Mouse (Mus musculus) liver, embryonic 12.5 days (tissue): ENCODE results near the gene Slc9a5. TPM values are rescaled to one million over a fixed set of nuclear protein-coding genes. Genes with fewer than 3 reads are reported as not detected.
A peak's percentile ranks its signal among the peaks of the same experiment; 100 is the strongest.

Source experiments
- ATAC-seq: fragments of 200-750 bp; cut with Nextera tagmentation; 2 replicates; pipeline ENCODE4 v1.8.0; 2017; ENCODE audit warnings: moderate number of reproducible peaks, mild to moderate bottlenecking, moderate library complexity
- H3K27ac ChIP-seq: fragments of 300-500 bp; sonication (generic); 2 replicates; pipeline ENCODE4 v1.5.1; 2016; ENCODE audit warnings: mild to moderate bottlenecking
- H3K27me3 ChIP-seq: fragments of 300-500 bp; sonication (generic); replicated peaks from 2 replicates; pipeline ENCODE4 v1.6.1; 2016; ENCODE audit warnings: mild to moderate bottlenecking, moderate library complexity
- H3K36me3 ChIP-seq: fragments of 300-500 bp; sonication (generic); 2 replicates; pipeline ENCODE4 v1.6.1; 2016; ENCODE audit warnings: mild to moderate bottlenecking, moderate library complexity
- H3K4me1 ChIP-seq: fragments of 300-500 bp; sonication (generic); 2 replicates; pipeline ENCODE4 v1.6.1; 2016
- H3K4me2 ChIP-seq: fragments of 300-500 bp; sonication (generic); 2 replicates; pipeline ENCODE4 v1.6.1; 2016; ENCODE audit warnings: mild to moderate bottlenecking, moderate library complexity
- H3K4me3 ChIP-seq: fragments of 300-500 bp; sonication (generic); 2 replicates; pipeline ENCODE4 v1.5.1; 2016; ENCODE audit warnings: mild to moderate bottlenecking, moderate library complexity
- H3K9ac ChIP-seq: fragments of 300-500 bp; sonication (generic); 2 replicates; pipeline ENCODE4 v1.6.1; 2016; ENCODE audit warnings: mild to moderate bottlenecking, moderate library complexity
- H3K9me3 ChIP-seq: fragments of 300-500 bp; sonication (generic); replicated peaks from 2 replicates; pipeline ENCODE4 v1.6.1; 2016; ENCODE audit warnings: mild to moderate bottlenecking, moderate library complexity
- WGBS: fragments of 180-500 bp; shearing (Covaris S2); methylation state at CpG from one replicate; pipeline ENCODE4 v1.1.7; 2016; ENCODE audit not compliant: insufficient replicate concordance; 5-methylcytosine and 5-hydroxymethylcytosine counted together
- polyA plus RNA-seq: library from polyadenylated mRNA; unstranded; fragments of >200 nt; fragmentation: Nextera tagmentation; extraction: Ambion mirVana; gene quantifications from 2 replicates; pipeline ENCODE4 v1.2.1, GENCODE M21; 2016

Gene Slc9a5
- polyA plus RNA-seq: 0.42 and 0.48 TPM in 2 replicates

DNA sequence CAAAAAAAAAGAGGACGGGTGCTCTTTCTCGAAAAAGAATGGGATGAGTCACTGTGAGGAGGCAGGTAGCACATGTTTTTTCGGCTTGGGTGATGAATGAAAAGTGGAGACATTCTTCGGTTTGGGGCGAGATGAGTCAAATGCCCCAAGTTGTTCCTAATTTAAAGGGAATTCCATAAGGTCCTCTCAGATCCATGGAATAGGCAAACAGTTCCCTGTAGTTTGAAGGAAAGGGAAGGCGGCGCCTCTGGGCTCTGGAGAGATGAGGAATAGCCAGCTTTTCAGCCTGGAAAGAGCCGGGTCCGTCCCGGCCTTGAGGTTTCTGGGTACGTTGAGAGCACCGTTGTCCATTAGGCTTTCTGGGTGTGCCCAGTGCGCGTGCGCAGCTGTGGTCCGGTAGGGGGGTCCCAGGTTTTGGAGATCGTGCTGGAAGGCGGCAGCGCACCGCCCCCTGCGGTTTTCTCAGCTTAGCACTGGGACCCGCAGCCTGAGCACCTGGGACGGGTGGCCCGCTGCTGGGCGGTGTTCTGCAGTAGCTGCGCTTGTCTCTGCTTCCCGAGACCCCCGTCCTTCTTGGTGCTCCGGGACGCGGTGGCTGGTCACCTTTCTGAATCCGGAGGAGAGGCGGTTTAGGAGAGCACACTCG is at the start of gene Slc9a5:
Slc9a5 (plus strand) TSS at position 394 of the 646 bp plus-strand sequence.
- Histone ChIP-seq H3K4me1 (peaks cover 57% of the 10 kb centered on the region), H3K27ac (peak within 1 kb of the TSS; percentile 74; the same call in 1 of the 2 replicates), H3K4me3 (peak within 1 kb of the TSS; percentile 70), H3K27me3 (peaks cover 89% of the 10 kb centered on the region), H3K9me3 (no peaks in the 10 kb centered on the region), H3K4me2 (peak within 1 kb of the TSS; percentile 98), H3K9ac (peak within 1 kb of the TSS; percentile 77), H3K36me3 (no peaks in the 10 kb centered on the region)
- WGBS: 1% methylated on average over 34 of the region's 34 CpGs
- no peak for ATAC-seq

DNA sequence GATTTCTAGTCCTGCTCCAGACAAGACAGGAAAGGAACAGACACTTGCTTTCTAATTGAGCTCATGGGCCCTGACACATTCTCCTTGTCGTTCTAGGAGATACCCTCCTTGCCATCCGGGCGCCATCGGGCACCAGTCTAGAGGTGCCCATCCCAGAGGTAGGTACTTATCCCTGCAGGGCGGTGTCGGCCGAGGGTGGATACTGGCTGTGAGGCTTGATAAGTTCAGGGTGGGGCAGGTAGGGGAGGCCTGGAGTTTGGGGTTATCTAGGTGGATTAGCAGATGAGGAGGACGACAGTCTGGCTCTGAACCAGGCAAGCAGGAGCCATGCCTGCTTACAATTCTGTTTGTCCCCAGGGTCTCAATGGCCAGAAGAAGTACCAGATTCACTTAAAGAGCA is 48.7 kb upstream of the Slc9a5 start:
- Histone ChIP-seq H3K9ac (peak overlapping the region; percentile 97), H3K9me3 (no peaks in the 10 kb centered on the region), H3K4me2 (peak overlapping the region; percentile 79), H3K4me3 (peak overlapping the region; percentile 97), H3K27me3 (no peaks in the 10 kb centered on the region), H3K27ac (peak overlapping the region; percentile 93), H3K36me3 (peaks cover 68% of the 10 kb centered on the region), H3K4me1 (peaks cover 82% of the 10 kb centered on the region)
- WGBS: 27% methylated on average over 8 of the region's 8 CpGs
- peak; percentile 92 for ATAC-seq

DNA sequence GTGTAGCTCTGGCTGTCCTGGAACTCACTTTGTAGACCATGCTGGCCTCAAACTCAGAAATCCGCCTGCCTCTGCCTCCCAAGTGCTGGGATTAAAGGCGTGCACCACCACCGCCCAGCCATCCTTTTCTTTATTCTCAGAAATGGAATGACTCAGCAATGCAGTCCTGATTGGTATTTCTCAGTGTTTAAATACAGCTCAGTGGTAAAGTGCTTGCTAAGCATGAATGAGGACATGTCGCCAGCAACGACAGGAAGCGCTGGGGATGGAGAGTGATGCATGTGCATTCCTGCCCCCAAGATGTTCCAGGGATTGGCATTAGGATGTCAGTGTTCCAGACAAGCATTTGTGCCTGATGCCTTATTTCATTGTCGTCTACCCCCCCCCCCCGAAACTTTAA is 45.2 kb upstream of the Slc9a5 start:
- Histone ChIP-seq H3K36me3 (peaks cover 100% of the 10 kb centered on the region), H3K4me1 (peaks cover 81% of the 10 kb centered on the region), H3K4me3 (no peak overlapping the region), H3K9ac (no peak overlapping the region), H3K9me3 (no peaks in the 10 kb centered on the region), H3K27ac (peak overlapping the region; percentile 72), H3K4me2 (peak overlapping the region; percentile 29; the same call in 1 of the 2 replicates), H3K27me3 (no peaks in the 10 kb centered on the region)
- WGBS: 60% methylated on average over 8 of the region's 8 CpGs
- no peak for ATAC-seq

DNA sequence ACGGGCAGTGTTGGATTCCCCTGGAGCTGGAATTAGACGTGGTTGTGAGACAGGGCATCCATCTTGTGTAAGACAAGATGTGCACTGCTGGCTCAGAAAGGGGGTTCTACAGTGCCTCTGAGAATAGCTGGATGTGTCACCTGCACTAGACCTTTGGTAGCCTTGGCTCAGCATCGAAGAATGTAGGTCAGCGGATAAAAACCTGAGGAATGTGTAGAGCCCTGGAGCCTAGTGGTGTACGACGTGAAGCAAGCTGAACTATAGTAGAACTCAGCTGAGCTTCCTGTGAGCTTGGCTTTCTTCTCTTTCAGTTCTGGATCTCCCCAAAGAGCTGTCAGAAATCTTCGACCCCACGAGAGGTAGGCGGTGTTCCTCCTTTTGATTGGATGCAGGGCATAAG is 44.8 kb upstream of the Slc9a5 start:
- H3K4me2 ChIP-seq: peak overlapping the region; percentile 29; the same call in 1 of the 2 replicates
- H3K27me3 ChIP-seq: no peaks in the 10 kb centered on the region
- H3K9ac ChIP-seq: no peak overlapping the region
- no peak for ATAC-seq
- H3K4me3 ChIP-seq: no peak overlapping the region
- 86% methylated on average over 9 of the region's 9 CpGs for WGBS
- peaks cover 76% of the 10 kb centered on the region for H3K4me1 ChIP-seq
- peaks cover 100% of the 10 kb centered on the region for H3K36me3 ChIP-seq
- H3K27ac ChIP-seq: peak overlapping the region; percentile 72
- H3K9me3 ChIP-seq: no peaks in the 10 kb centered on the region

DNA sequence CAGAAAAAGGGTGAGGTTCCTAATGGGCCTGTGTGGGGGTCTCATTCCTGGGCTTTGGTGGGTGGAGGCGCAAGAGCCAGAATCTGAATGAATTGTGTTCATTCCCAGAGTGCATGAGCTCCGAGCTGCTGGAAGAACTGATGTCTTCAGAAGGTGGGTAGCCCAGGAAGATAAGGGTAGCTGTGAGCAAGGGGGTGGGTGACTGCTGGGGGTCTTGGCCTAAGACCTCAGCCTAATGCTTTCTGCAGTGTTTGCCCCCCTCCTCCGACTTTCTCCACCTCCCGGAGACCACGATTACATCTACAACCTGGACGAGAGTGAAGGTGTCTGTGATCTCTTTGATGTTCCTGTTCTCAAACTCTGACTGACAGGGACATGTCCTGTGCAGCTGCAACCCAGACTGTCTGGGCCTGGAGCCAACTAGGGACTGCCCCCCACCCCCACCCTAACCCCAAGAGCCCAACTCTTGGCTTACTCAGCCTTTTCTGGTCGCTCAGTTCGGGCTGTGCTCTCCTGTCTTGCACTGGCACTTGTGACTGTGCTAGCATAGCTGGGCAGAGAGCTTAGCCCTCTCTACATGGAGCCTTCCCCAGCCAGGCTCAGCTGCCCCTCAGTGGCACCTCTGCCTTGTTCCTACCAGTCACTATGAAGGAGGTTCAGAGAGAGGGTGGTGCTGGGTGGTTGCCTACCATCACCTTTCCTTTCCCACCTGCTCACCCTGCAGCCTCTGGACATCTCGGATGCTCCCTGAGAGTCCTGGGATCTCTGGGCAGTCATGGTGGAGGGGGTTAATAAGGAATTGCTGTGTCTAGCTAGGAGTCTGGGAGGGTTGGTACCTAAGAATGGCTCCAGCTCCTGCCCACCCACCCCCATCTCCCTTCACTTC is 44.1 kb upstream of the Slc9a5 start:
- H3K9ac ChIP-seq: peak overlapping the region; percentile 25; the same call in 1 of the 2 replicates
- H3K4me1 ChIP-seq: peaks cover 69% of the 10 kb centered on the region
- peak; percentile 5; the same call in 1 of the 2 replicates for ATAC-seq
- H3K4me3 ChIP-seq: no peak overlapping the region
- H3K9me3 ChIP-seq: no peaks in the 10 kb centered on the region
- H3K36me3 ChIP-seq: peaks cover 100% of the 10 kb centered on the region
- 74% methylated on average over 9 of the region's 9 CpGs for WGBS
- no peaks in the 10 kb centered on the region for H3K27me3 ChIP-seq
- H3K27ac ChIP-seq: peak overlapping the region; percentile 72
- 0 out of 2 replicates have a peak overlapping the region, but pooled peaks have one; percentile 29 for H3K4me2 ChIP-seq

DNA sequence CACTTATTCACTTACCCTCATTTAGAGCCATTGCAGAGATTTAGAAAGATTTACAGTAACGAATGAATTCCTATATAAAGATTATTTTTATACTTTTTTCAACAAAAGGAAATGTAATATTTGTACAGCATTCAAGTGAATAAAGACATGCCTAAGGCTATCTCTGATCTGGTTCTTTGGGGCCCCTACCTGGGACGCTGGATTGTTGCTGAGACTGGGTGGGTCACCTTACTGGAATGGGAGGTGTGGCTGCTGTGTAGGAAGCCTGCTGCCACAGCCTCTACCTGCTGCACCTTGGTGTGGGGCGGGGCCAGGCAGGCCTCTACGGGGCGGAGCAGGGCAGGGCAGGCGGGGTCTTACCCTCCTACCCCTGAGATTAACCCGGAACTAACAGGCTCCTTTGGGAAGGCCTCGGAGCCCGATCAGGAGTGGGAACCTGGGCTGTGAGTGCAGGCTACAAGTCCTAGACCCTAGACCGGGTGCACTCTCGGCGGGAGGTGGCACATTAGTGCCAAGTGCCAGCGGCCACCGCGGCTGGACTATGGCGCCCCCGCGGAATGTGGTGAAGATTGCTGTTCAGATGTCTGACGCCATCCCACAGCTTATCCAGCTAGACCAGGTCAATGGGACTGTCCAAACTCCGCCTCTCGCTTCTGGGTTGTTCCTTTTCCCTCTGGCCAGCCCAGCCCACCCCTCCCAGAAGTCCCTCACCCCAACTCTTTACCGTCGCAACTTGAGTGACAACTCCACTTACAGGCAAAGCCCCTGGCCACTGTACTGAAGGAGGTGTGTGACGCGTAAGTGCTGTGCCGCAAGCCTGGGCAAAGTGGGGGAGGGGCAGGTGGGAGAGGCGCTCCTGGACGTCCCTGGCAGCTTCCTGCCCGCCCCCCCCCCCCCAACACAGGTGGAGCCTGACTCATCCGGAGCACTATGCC is 43.2 kb upstream of the Slc9a5 start, which contains the start of gene Elmo3:
Elmo3 (plus strand) TSS at position 391 of the 935 bp plus-strand sequence.
- Histone ChIP-seq H3K36me3 (peaks cover 100% of the 10 kb centered on the region), H3K27ac (peak within 1 kb of the TSS; percentile 72), H3K9ac (peak within 1 kb of the TSS; percentile 56), H3K4me1 (peaks cover 62% of the 10 kb centered on the region), H3K4me3 (peak within 1 kb of the TSS; percentile 28), H3K27me3 (no peaks in the 10 kb centered on the region), H3K4me2 (peak within 1 kb of the TSS; percentile 56), H3K9me3 (no peaks in the 10 kb centered on the region)
- WGBS: 16% methylated on average over 29 of the region's 30 CpGs
- peak; percentile 75 for ATAC-seq

DNA sequence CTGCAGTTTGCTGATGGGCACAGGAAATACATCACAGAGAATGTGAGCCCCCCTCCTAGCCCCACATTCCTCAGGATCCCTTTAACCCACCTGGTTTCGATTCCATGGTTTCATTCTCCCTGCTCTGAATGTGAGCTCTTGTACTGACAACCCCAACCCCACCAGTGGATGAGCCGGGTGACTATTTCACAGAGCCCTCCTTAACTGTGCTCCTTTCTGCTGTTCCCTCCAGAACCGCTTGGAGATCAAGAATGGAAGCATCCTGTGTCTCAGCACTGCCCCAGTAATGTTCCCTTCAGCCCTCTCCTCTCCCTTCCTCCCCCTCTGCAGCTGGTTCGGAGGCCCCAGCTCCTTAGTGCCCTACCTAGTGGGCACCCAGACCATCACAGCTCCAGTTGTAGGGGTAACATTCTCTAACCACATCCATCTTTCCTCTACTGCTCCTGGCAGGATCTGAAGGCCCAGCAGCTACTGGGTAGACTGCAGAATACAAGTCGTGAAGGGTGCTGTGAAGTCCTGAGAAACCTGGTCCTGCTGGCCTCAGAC is 42.4 kb upstream of the Slc9a5 start:
- H3K9me3 ChIP-seq: no peaks in the 10 kb centered on the region
- peak overlapping the region; percentile 63 for H3K27ac ChIP-seq
- H3K27me3 ChIP-seq: no peaks in the 10 kb centered on the region
- H3K36me3 ChIP-seq: peaks cover 100% of the 10 kb centered on the region
- H3K4me3 ChIP-seq: peak overlapping the region; percentile 28
- peaks cover 56% of the 10 kb centered on the region for H3K4me1 ChIP-seq
- peak overlapping the region; percentile 56; the same call in 1 of the 2 replicates for H3K9ac ChIP-seq
- WGBS: 74% methylated on average over 5 of the region's 5 CpGs
- ATAC-seq: no peak; the same call in 1 of the 2 replicates
- H3K4me2 ChIP-seq: peak overlapping the region; percentile 56

DNA sequence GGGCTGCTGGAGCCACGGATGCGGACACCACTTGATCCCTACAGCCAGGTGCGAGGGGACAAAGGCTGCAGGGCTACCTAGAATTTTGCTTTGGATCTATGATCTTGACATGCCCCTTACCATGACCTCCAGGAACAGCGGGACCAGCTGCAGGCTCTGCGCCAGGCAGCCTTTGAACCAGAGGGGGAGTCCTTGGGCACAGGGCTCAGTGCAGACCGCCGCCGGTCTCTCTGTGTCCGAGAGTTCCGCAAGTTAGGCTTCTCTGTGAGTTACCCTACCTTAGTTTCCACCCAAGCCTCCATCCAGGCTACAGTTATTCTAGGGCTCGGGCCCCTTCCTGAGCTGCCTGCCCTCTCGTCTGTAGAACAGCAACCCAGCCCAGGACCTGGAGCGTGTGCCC is 41.0 kb upstream of the Slc9a5 start:
- Histone ChIP-seq H3K4me3 (no peak overlapping the region), H3K9me3 (no peaks in the 10 kb centered on the region), H3K4me2 (no peak overlapping the region), H3K4me1 (peaks cover 56% of the 10 kb centered on the region), H3K9ac (no peak overlapping the region), H3K27me3 (no peaks in the 10 kb centered on the region), H3K27ac (no peak overlapping the region), H3K36me3 (peaks cover 100% of the 10 kb centered on the region)
- no peak for ATAC-seq
- WGBS: 93% methylated on average over 13 of the region's 13 CpGs

DNA sequence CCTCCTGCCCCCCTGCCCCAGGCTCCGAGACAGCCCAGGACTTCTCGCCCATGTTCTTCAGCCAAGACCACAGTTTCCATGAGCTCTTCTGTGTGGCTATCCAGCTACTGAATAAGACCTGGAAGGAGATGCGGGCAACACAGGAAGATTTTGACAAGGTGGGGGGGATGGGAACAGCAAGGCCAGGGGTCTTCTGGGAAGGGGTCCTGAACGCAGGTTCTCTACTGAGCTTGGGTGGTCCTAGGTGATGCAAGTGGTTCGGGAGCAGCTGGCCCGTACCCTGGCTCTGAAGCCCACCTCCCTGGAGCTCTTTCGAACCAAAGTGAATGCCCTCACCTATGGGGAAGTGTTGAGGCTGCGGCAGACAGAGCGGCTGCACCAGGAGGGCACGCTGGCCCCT is 40.2 kb upstream of the Slc9a5 start:
- no peak overlapping the region for H3K27ac ChIP-seq
- H3K4me3 ChIP-seq: no peak overlapping the region
- H3K9me3 ChIP-seq: no peaks in the 10 kb centered on the region
- no peaks in the 10 kb centered on the region for H3K27me3 ChIP-seq
- no peak for ATAC-seq
- peaks cover 100% of the 10 kb centered on the region for H3K36me3 ChIP-seq
- H3K4me2 ChIP-seq: no peak overlapping the region
- H3K4me1 ChIP-seq: peaks cover 56% of the 10 kb centered on the region
- no peak overlapping the region for H3K9ac ChIP-seq
- 93% methylated on average over 10 of the region's 10 CpGs for WGBS

DNA sequence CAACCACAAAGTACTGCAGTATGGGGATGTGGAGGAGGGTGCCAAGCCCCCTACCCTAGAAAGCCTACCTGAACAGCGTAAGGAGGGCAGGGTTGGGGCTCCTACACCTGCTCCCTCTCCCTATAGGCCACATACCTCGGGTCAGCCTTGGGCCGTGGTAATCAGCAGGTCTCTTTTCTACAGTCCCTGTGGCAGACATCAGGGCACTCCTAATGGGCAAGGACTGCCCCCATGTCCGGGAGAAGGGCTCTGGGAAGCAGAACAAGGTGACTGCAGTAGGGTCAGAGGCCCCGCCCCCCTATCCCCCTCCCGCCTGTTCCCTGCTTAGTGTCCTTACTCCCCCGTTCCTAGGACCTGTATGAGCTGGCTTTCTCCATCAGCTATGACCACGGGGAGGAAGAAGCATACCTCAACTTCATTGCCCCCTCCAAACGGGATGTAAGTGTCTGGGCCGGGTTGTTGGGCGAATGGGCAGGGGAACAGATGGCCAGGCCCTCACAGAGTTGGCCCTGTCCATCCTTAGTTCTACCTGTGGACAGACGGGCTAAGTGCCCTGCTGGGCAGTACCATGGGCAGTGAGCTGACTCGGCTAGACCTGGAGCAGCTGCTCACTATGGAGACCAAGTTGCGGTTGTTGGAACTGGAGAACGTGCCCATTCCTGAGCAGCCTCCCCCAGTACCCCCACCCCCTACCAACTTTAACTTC is 39.3 kb upstream of the Slc9a5 start:
- Histone ChIP-seq H3K4me3 (no peak overlapping the region), H3K36me3 (peaks cover 100% of the 10 kb centered on the region), H3K9me3 (no peaks in the 10 kb centered on the region), H3K4me2 (no peak overlapping the region), H3K4me1 (peaks cover 56% of the 10 kb centered on the region), H3K27me3 (no peaks in the 10 kb centered on the region), H3K27ac (no peak overlapping the region), H3K9ac (no peak overlapping the region)
- 83% methylated on average over 15 of the region's 15 CpGs for whole genome bisulfite sequencing
- no peak for ATAC-seq
